Mouse (Mus musculus) lung, adult 2 months (tissue): Measurements from ENCODE around the gene Cep295nl.

Experiments used
- CTCF ChIP-seq: fragments of 200-500 bp; IDR thresholded peaks from 2 replicates; pipeline ENCODE4 v1.5.1; 2011; ENCODE audit warnings: mild to moderate bottlenecking, low read length, control low read depth; ENCODE audit not compliant: insufficient read depth
- POLR2A ChIP-seq: fragments of 200-500 bp; IDR thresholded peaks from 2 replicates; pipeline ENCODE4 v1.6.1; 2011; ENCODE audit warnings: low read depth, mild to moderate bottlenecking, control low read depth, low read length, borderline replicate concordance; ENCODE audit errors: extremely low read depth

- TF ChIP-seq POLR2A = no peak
- TF ChIP-seq CTCF = no peak
Observed at GRCm38 (mm10) chr11:118364021-118364420, 21.7 kb upstream of the Cep295nl start.
